ENCODE assay signal across 12 mouse cellular contexts in the genomic region with DNA sequence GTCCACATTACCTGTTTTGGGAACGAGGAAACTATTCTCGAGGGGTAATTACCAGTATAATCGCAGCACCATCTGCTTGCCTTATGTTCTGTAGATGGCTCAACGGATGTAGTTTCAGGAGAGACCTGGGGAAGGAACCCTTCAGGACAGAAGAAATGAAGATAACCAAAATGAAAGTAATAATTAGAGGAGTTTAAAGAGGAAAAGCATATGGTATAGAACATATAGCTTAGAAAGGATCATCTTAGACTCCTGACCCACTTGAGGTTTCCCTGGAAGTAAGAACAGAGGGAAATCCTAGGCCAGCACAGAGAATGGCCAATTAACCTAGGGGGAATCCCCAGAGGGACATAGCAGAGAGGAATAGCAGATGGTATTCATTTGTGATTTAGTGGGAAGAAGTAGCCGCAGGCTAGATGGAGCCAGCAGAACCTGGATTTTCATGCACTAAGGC.
DNase-seq lines count a peak whose midpoint lies in the region; ATAC-seq and TF ChIP-seq lines count a peak whose summit lies in the region.
"Had no signal": no experiment of that assay in that cellular context is flagged by ENCODE, and none has a peak within 500 bp of the region (broad histone marks: within the 10 kb centered on the region; RNA-seq: fewer than 3 reads in every experiment).

No protein-coding gene starts in this region.

- 0 out of 2 replicates have a peak overlapping the region, but pooled peaks have one; percentile 32 for H3K27ac ChIP-seq in hindbrain, postnatal 0 days
- H3K27ac ChIP-seq: layer of hippocampus, adult 2 months had no signal

- 46% methylated on average over 5 of the region's 5 CpGs for WGBS in hindbrain, postnatal 0 days

- peak; percentile 41 for DNase-seq in left cerebral cortex, postnatal 4 days
- no peak for DNase-seq in left cerebral cortex, adult 9 months (ENCODE audit: low spot score in 2 of 2)
- peak; percentile 76 for DNase-seq in embryo, embryonic 11 days
- DNase-seq in hindbrain, postnatal 0 days (ENCODE audit: low spot score): peak; percentile 59
- peak; percentile 57 for DNase-seq in retina, postnatal 1 day
- DNase-seq in heart, postnatal 25 days (ENCODE audit: low spot score): no peak
- DNase-seq in frontal cortex, postnatal 36 days (ENCODE audit: low spot score in 2 of 2): no peak
- DNase-seq in urinary bladder, postnatal 4 days (ENCODE audit: low spot score in 2 of 2): no peak
- DNase-seq: gastrocnemius, postnatal 36 days; heart, postnatal 10 days had no signal

- H3K36me3 ChIP-seq in hindbrain, postnatal 0 days (ENCODE audit: insufficient read depth, low read length): no peaks in the 10 kb centered on the region

- ATAC-seq in hindbrain, postnatal 0 days: peak; percentile 69; the same call in 1 of the 2 replicates

- H3K9me3 ChIP-seq in hindbrain, postnatal 0 days (ENCODE audit: low read length): no peaks in the 10 kb centered on the region
- H3K9me3 ChIP-seq: megakaryocyte, embryonic 14.5 days had no signal

- H3K9ac ChIP-seq in hindbrain, postnatal 0 days (replicated peaks; ENCODE audit: low read length): no peak overlapping the region

- TF ChIP-seq CTCF in hindbrain, postnatal 0 days (IDR thresholded peaks at IDR 0.05; ENCODE audit: low read depth): no peak

- H3K27me3 ChIP-seq in hindbrain, postnatal 0 days (ENCODE audit: insufficient read depth, low read length): no peaks in the 10 kb centered on the region
- H3K27me3 ChIP-seq: megakaryocyte, embryonic 14.5 days had no signal

- intact Hi-C loops in left cerebral cortex, postnatal 4 days (cut with DNase I): loop anchor here (10.0 kb wide), 1 partner anchor 421 kb away; no protein-coding TSS in a partner anchor
- intact Hi-C loops in heart, postnatal 25 days (cut with DNase I): no loop called here

- H3K4me3 ChIP-seq in hindbrain, postnatal 0 days (ENCODE audit: low read length): no peak overlapping the region
- H3K4me3 ChIP-seq: layer of hippocampus, adult 2 months; megakaryocyte, embryonic 14.5 days had no signal

- H3K4me1 ChIP-seq in hindbrain, postnatal 0 days (ENCODE audit: insufficient read depth, low read length): no peaks in the 10 kb centered on the region
- H3K4me1 ChIP-seq: megakaryocyte, embryonic 14.5 days had no signal

- H3K4me2 ChIP-seq in hindbrain, postnatal 0 days (ENCODE audit: low read depth, low read length): no peak overlapping the region

Comparison
In these comparisons a context has a peak if more than half of its experiments do, and no peak if none do; other contexts are left out.
1. DNase-seq: peak in left cerebral cortex, postnatal 4 days (single experiment), embryo, embryonic 11 days (single experiment), hindbrain, postnatal 0 days (single experiment) and retina, postnatal 1 day (single experiment); none in left cerebral cortex, adult 9 months (0 of 2), heart, postnatal 25 days (single experiment), frontal cortex, postnatal 36 days (0 of 2) and urinary bladder, postnatal 4 days (0 of 2).